Mouse (Mus musculus) limb, embryonic 12.5 days (tissue): Measurements from ENCODE around the gene AI182371. TPM values are rescaled to one million over a fixed set of nuclear protein-coding genes. Genes with fewer than 3 reads are reported as not detected.

Experiments used
- ATAC-seq: fragments of 200-750 bp; cut with Nextera tagmentation; 2 replicates; pipeline ENCODE4 v1.8.0; 2017; ENCODE audit warnings: low read depth, moderate TSS enrichment; ENCODE audit not compliant: insufficient number of reproducible peaks, insufficient read depth, low FRiP score, low TSS enrichment
- H3K27ac ChIP-seq: fragments of 300-500 bp; sonication (generic); 2 replicates; pipeline ENCODE4 v1.5.1; 2016; ENCODE audit warnings: mild to moderate bottlenecking, moderate library complexity
- H3K27me3 ChIP-seq: fragments of 300-500 bp; sonication (generic); 2 replicates; pipeline ENCODE4 v1.6.1; 2016; ENCODE audit warnings: mild to moderate bottlenecking, moderate library complexity
- H3K36me3 ChIP-seq: fragments of 300-500 bp; sonication (generic); 2 replicates; pipeline ENCODE4 v1.6.1; 2016; ENCODE audit warnings: mild to moderate bottlenecking, moderate library complexity
- H3K4me1 ChIP-seq: fragments of 300-500 bp; sonication (generic); replicated peaks from 2 replicates; pipeline ENCODE4 v1.6.1; 2016
- H3K4me2 ChIP-seq: fragments of 300-500 bp; sonication (generic); 2 replicates; pipeline ENCODE4 v1.6.1; 2016; ENCODE audit warnings: mild to moderate bottlenecking, moderate library complexity
- H3K4me3 ChIP-seq: fragments of 300-500 bp; sonication (generic); replicated peaks from 2 replicates; pipeline ENCODE4 v1.5.1; 2016; ENCODE audit warnings: mild to moderate bottlenecking
- H3K9ac ChIP-seq: fragments of 300-500 bp; sonication (generic); replicated peaks from 2 replicates; pipeline ENCODE4 v1.6.1; 2016; ENCODE audit warnings: mild to moderate bottlenecking, moderate library complexity
- H3K9me3 ChIP-seq: fragments of 300-500 bp; sonication (generic); 2 replicates; pipeline ENCODE4 v1.6.1; 2016; ENCODE audit warnings: mild to moderate bottlenecking, moderate library complexity
- WGBS: fragments of 180-500 bp; shearing (Covaris S2); methylation state at CpG from one replicate; pipeline ENCODE4 v1.1.7; 2016; 5-methylcytosine and 5-hydroxymethylcytosine counted together
- polyA plus RNA-seq: library from polyadenylated mRNA; unstranded; fragments of >200 nt; fragmentation: Nextera tagmentation; extraction: Ambion mirVana; gene quantifications from 2 replicates; pipeline ENCODE4 v1.2.1, GENCODE M21; 2016

The AI182371 gene
- polyA plus RNA-seq, 1 experiment from 2014 or later = 0.20 TPM

DNA sequence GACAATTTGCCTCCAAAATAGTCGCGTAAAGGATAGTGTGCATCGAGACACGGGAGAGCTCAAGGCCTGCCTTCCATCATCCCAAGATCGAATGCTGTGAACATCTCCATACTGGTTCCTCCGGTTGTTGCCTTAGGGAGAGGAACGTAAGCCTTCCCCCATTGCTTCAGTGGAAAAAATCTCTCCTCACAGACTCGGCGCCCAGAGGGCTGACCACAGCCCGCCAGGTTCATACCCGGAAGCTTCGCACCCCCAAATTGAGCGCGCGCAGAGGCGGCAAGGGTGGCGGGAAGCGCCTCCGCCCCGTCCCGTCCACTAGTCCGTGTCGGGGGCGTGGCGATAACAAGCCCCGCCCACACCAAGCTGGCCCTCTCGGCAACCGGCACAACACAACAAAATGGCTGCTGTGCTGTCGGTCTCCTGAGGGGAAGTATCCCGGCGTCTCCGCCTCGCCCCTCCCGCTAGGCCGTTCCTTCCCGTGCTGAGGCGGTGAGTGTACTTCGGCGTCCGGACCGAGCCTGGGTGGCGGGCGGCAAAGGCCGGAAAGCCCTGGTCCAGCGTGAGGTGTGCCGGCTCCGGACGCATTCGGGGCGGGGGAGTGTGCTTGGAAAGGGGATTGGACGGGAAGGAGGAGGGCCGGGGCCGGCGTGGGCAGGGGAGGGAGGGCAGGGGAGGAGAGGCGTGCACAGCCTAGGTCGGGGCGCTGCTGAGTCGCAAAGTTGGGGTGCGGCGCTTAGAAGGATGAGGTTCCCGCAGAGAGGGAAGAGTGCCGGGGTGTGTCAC is 8.0 kb upstream of the AI182371 start, which contains the start of gene Cntrl:
Cntrl (plus strand) TSS at position 352 of the 783 bp plus-strand sequence.
- Histone ChIP-seq H3K27ac (peak within 1 kb of the TSS; percentile 84), H3K4me1 (peaks cover 3% of the 10 kb centered on the region; the same call in 1 of the 2 replicates), H3K36me3 (no peaks in the 10 kb centered on the region), H3K27me3 (no peaks in the 10 kb centered on the region), H3K9ac (peak within 1 kb of the TSS; percentile 81), H3K4me2 (peak within 1 kb of the TSS; percentile 67), H3K9me3 (no peaks in the 10 kb centered on the region), H3K4me3 (peak within 1 kb of the TSS; percentile 80)
- ATAC-seq = peak; percentile 95
- under 1% methylated on average over 62 of the region's 62 CpGs for WGBS

DNA sequence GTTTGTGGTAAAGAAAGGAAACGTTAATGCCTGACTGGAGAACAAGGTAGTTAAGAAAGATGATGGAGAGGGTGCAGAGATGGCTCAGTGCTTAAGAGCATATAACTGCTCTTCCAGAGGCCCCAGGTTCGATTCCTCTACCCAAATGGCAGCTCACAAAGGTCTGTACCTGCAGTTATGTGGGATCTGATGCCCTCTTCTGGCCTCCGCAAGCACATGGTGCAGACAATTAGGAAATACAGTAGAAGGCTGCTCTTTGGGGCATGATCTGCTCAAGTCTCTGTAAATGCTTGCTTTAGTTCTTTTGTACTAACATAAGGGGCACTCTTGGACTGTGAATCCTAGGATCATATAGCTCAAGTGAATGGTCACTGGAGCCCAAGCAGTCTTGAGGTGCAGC is 7.4 kb upstream of the AI182371 start:
- no peaks in the 10 kb centered on the region for H3K9me3 ChIP-seq
- H3K4me2 ChIP-seq = peak overlapping the region; percentile 67
- ATAC-seq = peak; percentile 61; the same call in 1 of the 2 replicates
- H3K4me1 ChIP-seq = peaks cover 3% of the 10 kb centered on the region; the same call in 1 of the 2 replicates
- H3K9ac ChIP-seq = peak overlapping the region; percentile 81; the same call in 1 of the 2 replicates
- no peaks in the 10 kb centered on the region for H3K27me3 ChIP-seq
- peak overlapping the region; percentile 84 for H3K27ac ChIP-seq
- H3K36me3 ChIP-seq = no peaks in the 10 kb centered on the region
- 24% methylated on average over 3 of the region's 3 CpGs for WGBS
- peak overlapping the region; percentile 80 for H3K4me3 ChIP-seq

DNA sequence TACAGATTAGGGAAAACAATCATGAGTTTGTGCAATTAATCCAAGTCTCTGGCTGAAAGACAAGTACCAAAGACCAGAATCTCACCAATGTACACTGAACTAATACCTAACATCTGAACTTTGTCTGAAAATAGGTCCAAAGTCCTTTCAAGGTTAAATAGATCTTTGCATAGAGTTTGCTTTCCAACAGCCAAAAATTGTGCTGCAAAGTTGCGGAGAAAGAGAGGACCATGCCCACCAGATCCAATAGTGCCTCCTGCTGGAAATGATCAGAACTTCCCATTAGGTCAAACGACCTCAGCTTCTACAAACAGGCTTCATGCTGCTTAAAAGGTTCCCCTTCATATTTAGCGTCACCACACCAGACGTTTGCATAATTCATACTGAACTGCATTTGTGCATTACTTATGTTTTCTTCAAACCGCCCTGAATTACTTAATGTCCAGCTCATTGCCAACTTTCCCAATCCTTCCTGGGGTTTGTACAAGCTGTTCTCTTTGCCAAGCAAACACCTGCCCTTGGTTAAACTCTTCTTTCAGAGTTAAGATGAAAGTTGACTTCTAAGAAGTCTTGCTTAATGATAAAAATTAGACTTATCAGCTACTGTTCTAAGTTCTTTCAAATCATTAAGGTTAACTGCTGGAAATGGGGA is 6.8 kb upstream of the AI182371 start:
- H3K9me3 ChIP-seq = no peaks in the 10 kb centered on the region
- peaks cover 3% of the 10 kb centered on the region; the same call in 1 of the 2 replicates for H3K4me1 ChIP-seq
- H3K27me3 ChIP-seq = no peaks in the 10 kb centered on the region
- no peak overlapping the region for H3K4me2 ChIP-seq
- no peak overlapping the region for H3K4me3 ChIP-seq
- H3K9ac ChIP-seq = no peak overlapping the region
- H3K36me3 ChIP-seq = no peaks in the 10 kb centered on the region
- no peak overlapping the region for H3K27ac ChIP-seq
- no peak for ATAC-seq
- WGBS = 52% methylated on average over 5 of the region's 5 CpGs

DNA sequence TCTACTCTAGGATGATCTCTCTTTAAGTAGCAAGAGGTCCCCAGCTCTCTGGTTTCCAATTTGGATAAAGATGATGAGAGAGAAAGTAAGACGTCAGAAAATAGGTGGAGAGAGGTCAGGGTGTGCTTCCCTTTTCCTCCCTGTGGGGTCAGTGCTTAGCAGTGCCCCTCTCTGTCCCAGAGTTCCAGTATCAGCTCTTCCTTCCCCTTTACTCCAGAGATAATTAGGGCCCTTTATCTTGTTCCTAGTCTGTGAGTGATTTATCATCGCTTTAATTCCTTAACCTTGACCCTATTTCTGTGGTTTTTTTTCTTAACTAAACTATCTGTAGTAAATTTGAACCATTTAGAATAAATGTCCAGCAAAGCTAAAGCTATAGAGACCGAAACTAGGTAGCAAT is 3.5 kb upstream of the AI182371 start:
- Histone ChIP-seq H3K4me1 (no peaks in the 10 kb centered on the region), H3K27me3 (no peaks in the 10 kb centered on the region), H3K9ac (no peak overlapping the region), H3K27ac (no peak overlapping the region), H3K9me3 (no peaks in the 10 kb centered on the region), H3K4me3 (no peak overlapping the region), H3K36me3 (no peaks in the 10 kb centered on the region), H3K4me2 (no peak overlapping the region)
- no peak for ATAC-seq
- WGBS = 64% methylated on average over 3 of the region's 3 CpGs

DNA sequence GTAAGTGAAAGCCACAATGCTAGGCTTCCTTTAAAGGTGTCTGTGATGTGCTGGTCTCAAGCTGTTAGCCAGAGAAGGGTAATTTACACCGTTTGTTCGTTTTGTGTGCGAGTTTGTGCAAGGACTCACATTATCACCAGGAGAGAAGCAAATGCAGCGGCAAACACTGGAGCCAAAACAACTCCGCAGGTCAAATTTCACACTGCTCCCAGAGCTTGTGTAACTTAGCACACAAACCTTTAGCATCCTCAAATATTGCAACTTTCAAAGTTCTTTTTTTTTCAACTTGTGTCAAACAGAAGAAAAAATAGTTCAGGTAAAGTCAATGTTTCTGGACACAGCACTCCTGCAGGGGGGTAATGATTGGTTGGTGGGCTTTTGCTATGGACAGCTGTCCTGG is 2.2 kb upstream of the AI182371 start:
- H3K4me3 ChIP-seq = no peak overlapping the region
- H3K9ac ChIP-seq = no peak overlapping the region
- no peaks in the 10 kb centered on the region for H3K27me3 ChIP-seq
- no peak overlapping the region for H3K4me2 ChIP-seq
- no peaks in the 10 kb centered on the region for H3K36me3 ChIP-seq
- no peak overlapping the region for H3K27ac ChIP-seq
- no peaks in the 10 kb centered on the region for H3K4me1 ChIP-seq
- no peaks in the 10 kb centered on the region for H3K9me3 ChIP-seq
- ATAC-seq = no peak
- WGBS = 53% methylated on average over 5 of the region's 5 CpGs

DNA sequence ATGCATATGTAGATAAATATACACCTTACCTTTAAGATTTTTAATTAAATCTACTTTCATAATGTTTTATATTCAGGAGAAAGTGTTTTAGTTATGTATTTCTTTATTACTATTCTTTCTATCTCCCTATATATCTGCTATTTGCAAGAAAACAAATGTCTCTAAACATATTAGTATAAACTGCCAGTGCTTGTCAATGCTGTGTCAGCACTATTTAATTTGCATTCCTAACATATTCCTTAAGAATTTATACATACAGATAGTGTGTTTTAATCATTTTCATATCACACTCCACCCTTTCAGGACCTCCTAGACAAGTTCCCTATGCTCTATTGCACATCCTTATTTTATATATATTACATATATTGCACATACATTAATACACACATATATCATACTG is 1.4 kb upstream of the AI182371 start:
- Histone ChIP-seq H3K27me3 (no peaks in the 10 kb centered on the region), H3K9ac (no peak overlapping the region), H3K36me3 (no peaks in the 10 kb centered on the region), H3K4me3 (no peak overlapping the region), H3K9me3 (no peaks in the 10 kb centered on the region), H3K27ac (no peak overlapping the region), H3K4me2 (no peak overlapping the region), H3K4me1 (no peaks in the 10 kb centered on the region)
- no peak for ATAC-seq

DNA sequence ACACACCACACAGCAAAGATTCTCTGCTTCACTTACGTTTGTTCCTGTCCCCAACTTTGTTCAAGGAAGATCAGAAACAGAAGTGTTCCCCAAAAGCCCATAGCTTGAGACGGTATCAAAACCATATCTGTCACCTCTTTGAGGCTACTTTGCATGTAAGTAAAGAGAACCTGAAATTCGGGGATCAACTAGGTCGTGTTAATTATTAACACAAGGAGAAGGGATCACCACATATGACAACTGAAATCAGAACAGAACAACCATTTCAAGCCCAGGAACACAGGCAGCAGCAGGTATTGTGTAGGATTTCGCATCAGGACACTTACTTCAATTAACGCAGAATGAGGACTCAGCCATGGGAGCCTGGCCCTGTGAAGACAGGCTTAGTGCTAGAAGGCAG is 814 bp downstream of the AI182371 start:
- Histone ChIP-seq H3K36me3 (no peaks in the 10 kb centered on the region), H3K27ac (no peak overlapping the region), H3K4me1 (no peaks in the 10 kb centered on the region), H3K27me3 (no peaks in the 10 kb centered on the region), H3K4me2 (no peak overlapping the region), H3K9ac (no peak overlapping the region), H3K4me3 (no peak overlapping the region), H3K9me3 (no peaks in the 10 kb centered on the region)
- WGBS = 87% methylated on average over 6 of the region's 6 CpGs
- ATAC-seq = no peak

DNA sequence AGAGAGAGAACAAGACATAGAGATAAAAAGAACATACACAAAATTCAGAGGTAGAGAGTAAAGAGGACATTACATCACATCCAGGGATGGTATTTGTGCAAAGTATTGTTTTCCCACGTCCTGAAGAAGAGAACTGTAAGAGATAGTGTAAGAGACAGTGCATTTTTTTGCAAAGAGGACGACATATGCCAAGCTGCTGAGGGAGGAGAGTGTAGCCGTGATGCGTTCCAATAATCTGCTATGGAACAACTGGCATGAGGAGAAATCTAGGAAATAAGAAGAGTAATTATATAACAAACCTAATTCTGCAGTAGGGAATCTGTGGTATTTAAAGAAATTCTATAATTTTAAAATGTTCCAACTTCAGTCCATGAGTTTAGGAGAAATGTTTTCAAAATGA is 13.9 kb downstream of the AI182371 start:
- H3K27me3 ChIP-seq = no peaks in the 10 kb centered on the region
- H3K9ac ChIP-seq = no peak overlapping the region
- H3K4me2 ChIP-seq = no peak overlapping the region
- H3K9me3 ChIP-seq = no peaks in the 10 kb centered on the region
- WGBS = 76% methylated on average over 4 of the region's 4 CpGs
- no peak overlapping the region for H3K27ac ChIP-seq
- no peaks in the 10 kb centered on the region for H3K4me1 ChIP-seq
- ATAC-seq = no peak
- no peaks in the 10 kb centered on the region for H3K36me3 ChIP-seq
- no peak overlapping the region for H3K4me3 ChIP-seq

DNA sequence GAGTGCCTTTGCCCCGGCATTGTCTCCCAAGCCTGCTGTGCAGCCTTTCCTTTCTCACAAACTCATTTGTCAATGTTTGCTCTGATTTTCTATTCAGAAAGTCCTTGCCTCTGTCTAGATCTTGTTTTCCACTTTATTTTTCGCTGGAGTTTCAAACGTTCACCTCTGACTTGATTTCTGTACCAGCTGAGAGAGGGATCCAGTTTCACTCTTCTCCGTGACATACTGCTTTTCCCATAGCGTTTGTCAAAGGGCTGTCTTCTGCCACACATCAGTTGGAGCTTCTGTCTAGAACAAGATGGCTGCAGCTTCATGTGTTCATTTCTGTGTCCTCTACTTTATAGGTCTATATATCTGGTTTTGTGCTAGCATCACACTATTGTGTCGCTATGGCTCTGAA is 22.2 kb downstream of the AI182371 start:
- no peak overlapping the region for H3K4me3 ChIP-seq
- H3K4me1 ChIP-seq = no peaks in the 10 kb centered on the region
- H3K36me3 ChIP-seq = no peaks in the 10 kb centered on the region
- H3K27me3 ChIP-seq = no peaks in the 10 kb centered on the region; the same call in 1 of the 2 replicates
- H3K27ac ChIP-seq = no peak overlapping the region
- 63% methylated on average over 6 of the region's 6 CpGs for whole genome bisulfite sequencing
- H3K9me3 ChIP-seq = no peaks in the 10 kb centered on the region
- no peak overlapping the region for H3K9ac ChIP-seq
- ATAC-seq = no peak
- H3K4me2 ChIP-seq = no peak overlapping the region

DNA sequence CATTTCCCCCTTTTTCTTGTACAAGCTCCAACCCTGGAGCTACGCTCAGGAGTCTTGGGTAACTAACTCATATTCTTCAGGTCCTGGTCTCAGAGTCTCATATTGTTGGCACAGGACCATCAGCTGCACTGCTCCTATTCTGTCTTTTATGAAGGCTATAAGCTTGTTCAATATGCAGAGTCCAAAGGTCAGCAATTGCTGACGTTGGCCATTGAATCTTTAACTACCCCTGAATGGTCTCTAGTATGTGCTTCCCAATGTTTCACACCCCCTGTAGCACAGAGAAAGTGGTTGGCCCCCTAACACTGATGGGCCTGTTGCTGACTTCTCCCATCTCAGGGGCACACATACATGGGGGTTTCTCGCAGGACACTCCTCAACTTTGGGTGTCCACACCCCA is 27.0 kb downstream of the AI182371 start:
- Histone ChIP-seq H3K27ac (no peak overlapping the region), H3K36me3 (no peaks in the 10 kb centered on the region), H3K4me2 (no peak overlapping the region), H3K9ac (no peak overlapping the region), H3K27me3 (no peaks in the 10 kb centered on the region; the same call in 1 of the 2 replicates), H3K9me3 (no peaks in the 10 kb centered on the region), H3K4me1 (no peaks in the 10 kb centered on the region), H3K4me3 (no peak overlapping the region)
- no peak for ATAC-seq
- WGBS = 90% methylated on average over 3 of the region's 3 CpGs

DNA sequence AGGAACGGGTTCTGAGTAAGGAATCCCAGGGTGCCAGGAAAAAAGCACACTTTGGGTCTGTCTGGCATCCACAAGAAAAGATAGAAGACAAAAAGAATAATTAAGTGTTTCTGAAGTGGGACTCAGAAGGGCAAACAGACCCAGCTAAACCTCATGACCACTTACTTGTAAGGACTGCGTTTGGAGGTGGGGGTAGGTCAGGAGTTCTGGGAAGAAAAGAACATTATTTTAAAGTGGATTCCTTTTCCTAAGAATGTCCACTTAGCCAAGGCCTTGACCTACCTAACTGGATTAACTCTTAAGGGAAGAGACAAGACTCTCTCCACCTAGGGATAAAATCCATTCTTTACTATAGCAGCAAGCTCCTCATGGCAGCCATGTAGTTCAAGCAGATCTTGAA is 28.8 kb downstream of the AI182371 start:
- H3K4me3 ChIP-seq = no peak overlapping the region
- 78% methylated on average over 2 of the region's 2 CpGs for WGBS
- ATAC-seq = no peak

More for the DNA sequence above, 28.8 kb downstream of the AI182371 start:
- no peaks in the 10 kb centered on the region for H3K9me3 ChIP-seq
- H3K9ac ChIP-seq = no peak overlapping the region
- no peaks in the 10 kb centered on the region for H3K36me3 ChIP-seq
- H3K4me2 ChIP-seq = no peak overlapping the region
- H3K27ac ChIP-seq = no peak overlapping the region
- no peaks in the 10 kb centered on the region for H3K4me1 ChIP-seq
- H3K27me3 ChIP-seq = no peaks in the 10 kb centered on the region; the same call in 1 of the 2 replicates
